Mouse (Mus musculus) hindbrain, embryonic 16.5 days (tissue): ENCODE data around the gene Hps3. TPM values are rescaled to one million over a fixed set of nuclear protein-coding genes. Genes with fewer than 3 reads are reported as not detected.
A peak's percentile ranks its signal among the peaks of the same experiment; 100 is the strongest.
"Not testable (repeated sequence)": the region's sequence is repeated elsewhere in the genome, so short reads cannot be mapped to it uniquely, and the experiment has no call there.

Experiments
- ATAC-seq: fragments of 200-750 bp; cut with Nextera tagmentation; 2 replicates; pipeline ENCODE4 v1.8.0; 2017; ENCODE audit warnings: moderate TSS enrichment, moderate library complexity
- H3K27ac ChIP-seq: fragments of 300-500 bp; sonication (generic); 2 replicates; pipeline ENCODE4 v1.5.1; 2014; ENCODE audit warnings: low read depth, mild to moderate bottlenecking, control low read depth, low read length, moderate library complexity
- H3K27me3 ChIP-seq: fragments of 300-500 bp; sonication (generic); replicated peaks from 2 replicates; pipeline ENCODE4 v1.6.1; 2014; ENCODE audit warnings: low read length; ENCODE audit not compliant: control insufficient read depth, insufficient read depth
- H3K36me3 ChIP-seq: fragments of 300-500 bp; sonication (generic); 2 replicates; pipeline ENCODE4 v1.6.1; 2014; ENCODE audit warnings: mild to moderate bottlenecking, low read length, moderate library complexity, mixed read lengths; ENCODE audit not compliant: control insufficient read depth, insufficient read depth
- H3K4me1 ChIP-seq: fragments of 300-500 bp; sonication (generic); 2 replicates; pipeline ENCODE4 v1.6.1; 2014; ENCODE audit warnings: low read depth, low read length; ENCODE audit not compliant: control insufficient read depth, insufficient read depth
- H3K4me2 ChIP-seq: fragments of 300-500 bp; sonication (generic); 2 replicates; pipeline ENCODE4 v1.6.1; 2014; ENCODE audit warnings: mild to moderate bottlenecking, low read length, control low read depth, moderate library complexity
- H3K4me3 ChIP-seq: fragments of 300-500 bp; sonication (generic); 2 replicates; pipeline ENCODE4 v1.5.1; 2014; ENCODE audit warnings: mild to moderate bottlenecking, low read length, control low read depth, moderate library complexity
- H3K9ac ChIP-seq: fragments of 300-500 bp; sonication (generic); 2 replicates; pipeline ENCODE4 v1.6.1; 2014; ENCODE audit warnings: low read depth, mild to moderate bottlenecking, control low read depth, low read length, moderate library complexity
- H3K9me3 ChIP-seq: fragments of 300-500 bp; sonication (generic); 2 replicates; pipeline ENCODE4 v1.6.1; 2014; ENCODE audit warnings: mild to moderate bottlenecking, low read length, moderate library complexity; ENCODE audit not compliant: control insufficient read depth
- WGBS: fragments of 180-500 bp; shearing (Covaris S2); extraction: QIAGEN DNeasy Blood & Tissue Kit; methylation state at CpG from one replicate; pipeline ENCODE4 v1.1.7; 2014; 5-methylcytosine and 5-hydroxymethylcytosine counted together
- polyA plus RNA-seq: library from polyadenylated mRNA; unstranded; fragments of >200 nt; fragmentation: Nextera tagmentation; extraction: Ambion mirVana; gene quantifications from 2 replicates; pipeline ENCODE4 v1.2.1, GENCODE M21; 2015

Gene Hps3
- polyA plus RNA-seq, 1 experiment from 2014 or later = 13.4 TPM

GRCm38 (mm10) chr3:19961341-19961740 is 73.8 kb downstream of the Hps3 start:
- no peak overlapping the region for H3K27ac ChIP-seq
- H3K4me1 ChIP-seq = no peaks in the 10 kb centered on the region; the same call in 1 of the 2 replicates
- H3K27me3 ChIP-seq = no peaks in the 10 kb centered on the region
- 84% methylated on average over 2 of the region's 2 CpGs for WGBS
- H3K9me3 ChIP-seq = no peaks in the 10 kb centered on the region
- H3K9ac ChIP-seq = no peak overlapping the region
- no peak overlapping the region for H3K4me3 ChIP-seq
- no peaks in the 10 kb centered on the region for H3K36me3 ChIP-seq
- ATAC-seq = no peak
- H3K4me2 ChIP-seq = no peak overlapping the region

- H3K4me1 ChIP-seq = no peaks in the 10 kb centered on the region; the same call in 1 of the 2 replicates
- 68% methylated on average over 3 of the region's 3 CpGs for WGBS
- H3K9me3 ChIP-seq = no peaks in the 10 kb centered on the region
- H3K27me3 ChIP-seq = no peaks in the 10 kb centered on the region
- no peak overlapping the region for H3K9ac ChIP-seq
- H3K4me2 ChIP-seq = no peak overlapping the region
- no peaks in the 10 kb centered on the region for H3K36me3 ChIP-seq
- H3K27ac ChIP-seq = no peak overlapping the region
- no peak overlapping the region for H3K4me3 ChIP-seq
- ATAC-seq = no peak
Measured at GRCm38 (mm10) chr3:19960570-19961114, 74.5 kb downstream of the Hps3 start.

GRCm38 (mm10) chr3:19958983-19959382 is 76.1 kb downstream of the Hps3 start:
- no peaks in the 10 kb centered on the region for H3K27me3 ChIP-seq
- WGBS = 68% methylated on average over 1 of the region's 1 CpGs
- no peak overlapping the region for H3K9ac ChIP-seq
- H3K36me3 ChIP-seq = no peaks in the 10 kb centered on the region
- H3K4me2 ChIP-seq = no peak overlapping the region
- H3K4me3 ChIP-seq = no peak overlapping the region
- no peak for ATAC-seq
- no peaks in the 10 kb centered on the region for H3K9me3 ChIP-seq
- no peaks in the 10 kb centered on the region; the same call in 1 of the 2 replicates for H3K4me1 ChIP-seq
- H3K27ac ChIP-seq = no peak overlapping the region

GRCm38 (mm10) chr3:19958031-19958430 is 77.1 kb downstream of the Hps3 start:
- Histone ChIP-seq H3K4me1 (no peaks in the 10 kb centered on the region; the same call in 1 of the 2 replicates), H3K9ac (no peak overlapping the region), H3K27ac (no peak overlapping the region), H3K4me3 (no peak overlapping the region), H3K36me3 (no peaks in the 10 kb centered on the region), H3K9me3 (no peaks in the 10 kb centered on the region), H3K27me3 (no peaks in the 10 kb centered on the region), H3K4me2 (no peak overlapping the region)
- ATAC-seq = no peak

GRCm38 (mm10) chr3:19956885-19957284 is 78.2 kb downstream of the Hps3 start, which contains the start of gene Cp:
Gene Cp, plus strand, starts transcription at chr3:19957054.
- WGBS = 17% methylated on average over 5 of the region's 5 CpGs
- Histone ChIP-seq H3K4me2 (peak within 1 kb of the TSS; percentile 37), H3K27me3 (no peaks in the 10 kb centered on the region), H3K27ac (no peak within 1 kb of the TSS), H3K4me3 (peak within 1 kb of the TSS; percentile 3; the same call in 1 of the 2 replicates), H3K9me3 (no peaks in the 10 kb centered on the region), H3K36me3 (no peaks in the 10 kb centered on the region), H3K9ac (no peak within 1 kb of the TSS), H3K4me1 (no peaks in the 10 kb centered on the region; the same call in 1 of the 2 replicates)
- no peak for ATAC-seq

GRCm38 (mm10) chr3:19953865-19954264 is 81.2 kb downstream of the Hps3 start:
- H3K4me1 ChIP-seq = no peaks in the 10 kb centered on the region; the same call in 1 of the 2 replicates
- WGBS = 7% methylated on average over 3 of the region's 3 CpGs
- H3K9me3 ChIP-seq = no peaks in the 10 kb centered on the region
- H3K4me2 ChIP-seq = no peak overlapping the region
- H3K9ac ChIP-seq = no peak overlapping the region
- no peaks in the 10 kb centered on the region for H3K27me3 ChIP-seq
- ATAC-seq = peak; percentile 95
- H3K4me3 ChIP-seq = no peak overlapping the region
- no peaks in the 10 kb centered on the region for H3K36me3 ChIP-seq
- H3K27ac ChIP-seq = no peak overlapping the region

GRCm38 (mm10) chr3:19953425-19953824 is 81.7 kb downstream of the Hps3 start:
- 3% methylated on average over 1 of the region's 1 CpGs for WGBS
- Histone ChIP-seq H3K4me1 (no peaks in the 10 kb centered on the region; the same call in 1 of the 2 replicates), H3K9ac (no peak overlapping the region), H3K36me3 (no peaks in the 10 kb centered on the region), H3K4me2 (no peak overlapping the region), H3K9me3 (no peaks in the 10 kb centered on the region), H3K27ac (no peak overlapping the region), H3K27me3 (no peaks in the 10 kb centered on the region), H3K4me3 (no peak overlapping the region)
- peak; percentile 51 for ATAC-seq

- not testable (repeated sequence) for ATAC-seq
Measured at GRCm38 (mm10) chr3:19949401-19949800, 85.7 kb downstream of the Hps3 start.

GRCm38 (mm10) chr3:19948552-19948951 is 86.6 kb downstream of the Hps3 start:
- no peak for ATAC-seq
- no peaks in the 10 kb centered on the region for H3K36me3 ChIP-seq
- H3K27me3 ChIP-seq = no peaks in the 10 kb centered on the region
- no peak overlapping the region for H3K27ac ChIP-seq
- H3K4me1 ChIP-seq = no peaks in the 10 kb centered on the region
- no peak overlapping the region for H3K4me2 ChIP-seq
- no peaks in the 10 kb centered on the region for H3K9me3 ChIP-seq
- no peak overlapping the region for H3K4me3 ChIP-seq
- H3K9ac ChIP-seq = no peak overlapping the region

More at GRCm38 (mm10) chr3:19949401-19949800, 85.7 kb downstream of the Hps3 start:
- not testable (repeated sequence) for H3K4me2 ChIP-seq, H3K36me3 ChIP-seq, H3K27me3 ChIP-seq, H3K9me3 ChIP-seq, H3K4me3 ChIP-seq, H3K27ac ChIP-seq, H3K9ac ChIP-seq, H3K4me1 ChIP-seq
- WGBS = 92% methylated on average over 1 of the region's 1 CpGs
